Mouse (Mus musculus) intestine, embryonic 15.5 days (tissue): Measurements from ENCODE around the gene Kif27. TPM values are rescaled to one million over a fixed set of nuclear protein-coding genes. Genes with fewer than 3 reads are reported as not detected.

Experiments used
- ATAC-seq: fragments of 200-750 bp; cut with Nextera tagmentation; 2 replicates; pipeline ENCODE4 v1.8.0; 2017; ENCODE audit warnings: moderate TSS enrichment, moderate library complexity
- H3K27ac ChIP-seq: fragments of 300-500 bp; sonication (generic); 2 replicates; pipeline ENCODE4 v1.5.1; 2015; ENCODE audit warnings: mild to moderate bottlenecking, inconsistent platforms
- H3K27me3 ChIP-seq: fragments of 300-500 bp; sonication (generic); replicated peaks from 2 replicates; pipeline ENCODE4 v1.6.1; 2015; ENCODE audit warnings: inconsistent platforms
- H3K36me3 ChIP-seq: fragments of 300-500 bp; sonication (generic); 2 replicates; pipeline ENCODE4 v1.6.1; 2015; ENCODE audit warnings: inconsistent platforms
- H3K4me1 ChIP-seq: fragments of 300-500 bp; sonication (generic); replicated peaks from 2 replicates; pipeline ENCODE4 v1.6.1; 2015; ENCODE audit warnings: inconsistent platforms
- H3K4me2 ChIP-seq: fragments of 300-500 bp; sonication (generic); replicated peaks from 2 replicates; pipeline ENCODE4 v1.6.1; 2015; ENCODE audit warnings: mild to moderate bottlenecking, inconsistent platforms
- H3K4me3 ChIP-seq: fragments of 300-500 bp; sonication (generic); replicated peaks from 2 replicates; pipeline ENCODE4 v1.5.1; 2015; ENCODE audit warnings: inconsistent platforms
- H3K9ac ChIP-seq: fragments of 300-500 bp; sonication (generic); 2 replicates; pipeline ENCODE4 v1.6.1; 2015; ENCODE audit warnings: inconsistent platforms
- H3K9me3 ChIP-seq: fragments of 300-500 bp; sonication (generic); 2 replicates; pipeline ENCODE4 v1.6.1; 2016; ENCODE audit warnings: inconsistent platforms
- WGBS: fragments of 180-500 bp; shearing (Covaris S2); methylation state at CpG from one replicate; pipeline ENCODE4 v1.1.7; 2015; 5-methylcytosine and 5-hydroxymethylcytosine counted together
- polyA plus RNA-seq: library from polyadenylated mRNA; unstranded; fragments of >200 nt; fragmentation: Nextera tagmentation; extraction: Ambion mirVana; gene quantifications from 2 replicates; pipeline ENCODE4 v1.2.1, GENCODE M21; 2015

Gene Kif27
- polyA plus RNA-seq, 1 experiment from 2014 or later: 0.69 TPM

DNA sequence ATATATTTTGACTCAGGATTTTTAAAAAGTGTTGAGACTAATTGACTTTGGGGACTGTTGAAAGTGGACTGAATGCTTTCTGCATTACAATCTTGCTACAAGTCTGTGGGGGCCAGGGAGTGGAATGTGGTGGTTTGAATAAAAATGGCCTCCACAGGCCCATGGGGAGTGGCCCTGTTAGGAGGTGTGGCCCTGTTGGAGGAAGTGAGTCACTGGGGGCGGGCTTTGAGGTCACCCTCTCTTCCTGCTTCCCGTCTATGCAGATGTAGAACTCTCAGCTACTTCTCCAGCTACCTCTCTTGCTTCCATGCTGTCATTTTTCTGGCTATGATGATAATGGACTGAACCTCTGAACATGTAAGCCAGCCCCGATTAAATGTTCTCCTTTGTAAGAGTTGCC, 60.2 kb downstream of the Kif27 start:
- ATAC-seq: no peak
- no peak overlapping the region for H3K9ac ChIP-seq
- no peak overlapping the region for H3K4me2 ChIP-seq
- no peak overlapping the region for H3K27ac ChIP-seq
- no peak overlapping the region for H3K4me3 ChIP-seq
- no peaks in the 10 kb centered on the region for H3K27me3 ChIP-seq
- H3K4me1 ChIP-seq: no peaks in the 10 kb centered on the region
- 77% methylated on average over 3 of the region's 3 CpGs for WGBS
- H3K36me3 ChIP-seq: no peaks in the 10 kb centered on the region
- H3K9me3 ChIP-seq: no peaks in the 10 kb centered on the region

DNA sequence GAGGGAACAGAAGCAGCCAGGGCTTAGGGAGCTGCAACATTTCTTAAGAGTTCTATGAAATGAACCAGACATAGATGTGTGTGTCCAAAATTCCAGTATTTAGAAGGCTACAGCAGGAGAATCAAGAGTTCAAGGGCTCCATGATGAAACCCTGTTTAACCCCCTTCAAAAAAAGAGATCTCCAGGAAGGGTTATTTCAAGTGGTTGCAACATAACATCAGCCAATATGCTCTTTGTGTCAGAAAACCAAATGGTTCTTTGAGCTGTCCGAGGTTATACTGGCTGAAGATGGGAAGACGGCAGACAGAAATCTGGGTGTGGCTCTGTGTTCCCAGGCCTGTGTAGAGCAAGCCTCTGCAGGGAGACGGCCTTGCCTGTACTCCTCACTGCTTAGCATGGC, 63.3 kb downstream of the Kif27 start:
- Histone ChIP-seq H3K4me2 (no peak overlapping the region), H3K27me3 (no peaks in the 10 kb centered on the region), H3K9ac (no peak overlapping the region), H3K4me1 (peaks cover 3% of the 10 kb centered on the region; the same call in 1 of the 2 replicates), H3K27ac (no peak overlapping the region), H3K9me3 (no peaks in the 10 kb centered on the region), H3K4me3 (no peak overlapping the region), H3K36me3 (no peaks in the 10 kb centered on the region)
- no peak for ATAC-seq
- 54% methylated on average over 3 of the region's 3 CpGs for WGBS

DNA sequence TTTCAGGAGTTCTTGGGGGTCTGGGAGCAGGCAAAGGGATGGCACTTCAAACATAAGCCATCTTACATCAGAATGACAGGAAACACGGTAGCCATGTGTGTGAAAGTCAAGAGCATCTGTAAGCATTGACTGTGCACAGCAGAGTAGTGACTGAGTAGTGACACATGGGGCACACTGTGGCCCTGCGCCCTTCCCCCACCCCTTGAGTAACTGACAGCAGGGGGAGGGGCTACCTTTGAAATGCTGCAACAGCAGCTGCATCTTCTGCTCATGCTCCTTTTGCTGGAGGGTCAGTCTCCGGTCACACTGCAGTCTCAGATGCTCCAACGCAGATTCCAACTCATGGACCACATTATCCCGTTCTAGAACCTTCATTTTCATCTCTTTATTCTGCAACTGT, 66.1 kb downstream of the Kif27 start:
- Histone ChIP-seq H3K36me3 (no peaks in the 10 kb centered on the region), H3K4me2 (no peak overlapping the region), H3K4me1 (peaks cover 3% of the 10 kb centered on the region; the same call in 1 of the 2 replicates), H3K4me3 (no peak overlapping the region), H3K9ac (no peak overlapping the region), H3K27me3 (no peaks in the 10 kb centered on the region), H3K9me3 (no peaks in the 10 kb centered on the region), H3K27ac (no peak overlapping the region)
- no peak for ATAC-seq
- WGBS: 33% methylated on average over 5 of the region's 5 CpGs

DNA sequence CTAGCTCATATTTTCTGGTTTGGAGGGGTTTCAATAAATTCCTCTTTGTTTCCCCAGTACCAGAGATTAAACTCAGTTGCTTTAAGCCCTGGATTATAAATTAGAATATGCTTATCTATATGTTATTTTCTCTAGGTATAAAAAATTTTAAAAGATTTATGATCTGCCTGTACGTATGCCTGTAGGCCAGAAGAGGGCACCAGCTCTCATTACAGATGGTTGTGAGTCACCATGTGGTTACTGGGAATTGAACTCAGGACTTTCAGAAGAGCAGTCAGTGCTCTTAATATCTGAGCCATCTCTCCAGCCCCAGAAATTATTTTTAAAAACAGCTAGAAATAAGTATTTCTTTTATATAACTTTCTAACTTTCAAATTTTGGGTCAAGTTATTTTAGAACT, 69.6 kb downstream of the Kif27 start:
- no peak overlapping the region for H3K4me2 ChIP-seq
- H3K4me1 ChIP-seq: peaks cover 3% of the 10 kb centered on the region; the same call in 1 of the 2 replicates
- WGBS: 62% methylated on average over 1 of the region's 1 CpGs
- no peak for ATAC-seq
- no peaks in the 10 kb centered on the region for H3K36me3 ChIP-seq
- no peak overlapping the region for H3K9ac ChIP-seq
- no peaks in the 10 kb centered on the region for H3K27me3 ChIP-seq
- H3K27ac ChIP-seq: no peak overlapping the region
- no peak overlapping the region for H3K4me3 ChIP-seq
- no peaks in the 10 kb centered on the region for H3K9me3 ChIP-seq

DNA sequence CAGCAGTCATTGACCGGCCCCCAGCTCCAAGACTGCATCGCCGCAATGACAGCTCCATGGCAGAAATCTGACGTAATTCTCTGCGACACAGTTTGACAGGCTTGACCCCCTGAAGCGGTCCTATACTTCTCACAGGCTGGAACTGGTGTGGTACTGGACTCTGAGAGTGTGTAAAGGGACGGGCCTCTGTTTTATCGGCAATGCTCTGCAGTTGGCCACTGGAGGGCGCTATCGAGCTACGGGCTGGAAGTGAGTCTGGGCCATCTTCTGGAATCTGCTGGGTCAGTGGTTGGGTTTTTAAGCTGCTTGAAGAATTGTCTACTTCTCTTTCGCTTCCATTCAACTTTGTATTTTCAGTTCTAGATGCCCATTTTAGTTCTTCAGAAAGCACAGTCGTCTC, 71.1 kb downstream of the Kif27 start:
- 14% methylated on average over 13 of the region's 13 CpGs for WGBS
- Histone ChIP-seq H3K9me3 (no peaks in the 10 kb centered on the region), H3K4me2 (no peak overlapping the region), H3K4me1 (peaks cover 2% of the 10 kb centered on the region; the same call in 1 of the 2 replicates), H3K27me3 (no peaks in the 10 kb centered on the region), H3K4me3 (no peak overlapping the region), H3K36me3 (no peaks in the 10 kb centered on the region), H3K27ac (no peak overlapping the region), H3K9ac (no peak overlapping the region)
- 0 out of 2 replicates have a peak, but pooled peaks have one; percentile 76 for ATAC-seq

DNA sequence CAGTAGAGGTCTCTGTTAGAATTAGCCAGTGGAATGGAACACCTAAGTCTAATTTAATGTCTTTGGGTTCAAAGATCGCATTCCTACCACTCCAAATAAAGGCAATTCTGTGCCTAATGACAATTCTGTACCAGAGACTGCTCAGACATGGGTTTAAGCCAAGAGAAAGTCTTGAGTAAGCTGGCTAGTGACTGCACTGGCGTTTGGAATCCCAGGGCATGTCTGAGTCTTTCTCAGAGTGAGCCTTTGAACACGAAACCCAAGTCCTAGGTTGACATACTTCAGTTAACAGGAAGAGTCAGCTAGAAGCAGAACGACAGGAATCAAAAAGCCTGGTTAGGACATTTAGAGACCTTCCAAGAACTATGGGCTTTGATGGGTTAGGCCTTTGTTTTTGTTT, 75.5 kb downstream of the Kif27 start:
- H3K4me2 ChIP-seq: no peak overlapping the region
- no peaks in the 10 kb centered on the region for H3K4me1 ChIP-seq
- H3K36me3 ChIP-seq: no peaks in the 10 kb centered on the region
- no peak overlapping the region for H3K4me3 ChIP-seq
- no peaks in the 10 kb centered on the region for H3K27me3 ChIP-seq
- WGBS: 68% methylated on average over 4 of the region's 4 CpGs
- ATAC-seq: no peak
- no peak overlapping the region for H3K9ac ChIP-seq
- no peaks in the 10 kb centered on the region for H3K9me3 ChIP-seq
- no peak overlapping the region for H3K27ac ChIP-seq

DNA sequence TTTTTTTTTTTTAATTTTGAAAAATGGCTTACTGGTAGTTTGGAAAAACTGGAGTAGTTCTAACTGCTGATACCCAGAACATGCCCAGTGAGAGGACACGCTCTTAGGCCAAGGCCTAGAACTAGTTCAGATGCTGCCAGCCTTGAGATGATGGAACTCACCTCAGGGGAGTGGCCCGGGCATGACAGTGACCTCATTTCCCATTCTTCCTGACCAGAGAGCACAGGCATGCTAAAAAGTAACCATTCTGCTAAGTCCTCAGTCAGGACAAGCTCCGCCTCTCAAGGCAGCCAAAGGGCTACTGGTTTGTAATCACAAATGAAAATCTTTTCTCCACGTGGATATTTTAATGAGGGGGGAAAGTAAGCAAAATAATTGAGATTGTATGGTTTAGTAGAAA, 77.0 kb downstream of the Kif27 start:
- no peaks in the 10 kb centered on the region for H3K27me3 ChIP-seq
- no peaks in the 10 kb centered on the region for H3K36me3 ChIP-seq
- no peak for ATAC-seq
- no peaks in the 10 kb centered on the region for H3K9me3 ChIP-seq
- H3K4me2 ChIP-seq: no peak overlapping the region
- H3K4me1 ChIP-seq: no peaks in the 10 kb centered on the region
- 65% methylated on average over 4 of the region's 4 CpGs for WGBS
- no peak overlapping the region for H3K9ac ChIP-seq
- no peak overlapping the region for H3K27ac ChIP-seq
- no peak overlapping the region for H3K4me3 ChIP-seq

DNA sequence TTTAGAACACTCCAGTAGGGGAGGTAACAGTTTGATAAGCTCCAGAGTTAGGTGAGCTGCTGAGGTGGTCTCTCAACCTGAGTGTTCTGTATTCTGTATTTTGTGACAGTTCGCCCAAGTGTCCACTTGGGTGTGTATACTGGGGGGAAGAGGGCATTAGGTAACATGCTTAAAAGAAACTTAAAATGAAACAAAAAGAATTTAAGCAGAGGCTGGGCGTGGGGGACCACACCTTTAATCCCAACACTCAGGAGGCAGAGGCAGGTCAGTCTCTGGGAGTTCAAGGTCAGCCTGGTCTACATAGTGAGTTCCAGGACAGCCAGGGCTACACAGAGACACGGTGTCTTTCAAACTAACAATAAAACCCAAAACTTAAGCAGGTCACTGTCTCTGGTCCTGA, 78.4 kb downstream of the Kif27 start:
- no peaks in the 10 kb centered on the region for H3K9me3 ChIP-seq
- ATAC-seq: no peak
- H3K36me3 ChIP-seq: no peaks in the 10 kb centered on the region
- no peak overlapping the region for H3K4me2 ChIP-seq
- no peak overlapping the region for H3K4me3 ChIP-seq
- no peak overlapping the region for H3K9ac ChIP-seq
- no peaks in the 10 kb centered on the region for H3K27me3 ChIP-seq
- no peak overlapping the region for H3K27ac ChIP-seq
- no peaks in the 10 kb centered on the region for H3K4me1 ChIP-seq
- 86% methylated on average over 3 of the region's 3 CpGs for WGBS

DNA sequence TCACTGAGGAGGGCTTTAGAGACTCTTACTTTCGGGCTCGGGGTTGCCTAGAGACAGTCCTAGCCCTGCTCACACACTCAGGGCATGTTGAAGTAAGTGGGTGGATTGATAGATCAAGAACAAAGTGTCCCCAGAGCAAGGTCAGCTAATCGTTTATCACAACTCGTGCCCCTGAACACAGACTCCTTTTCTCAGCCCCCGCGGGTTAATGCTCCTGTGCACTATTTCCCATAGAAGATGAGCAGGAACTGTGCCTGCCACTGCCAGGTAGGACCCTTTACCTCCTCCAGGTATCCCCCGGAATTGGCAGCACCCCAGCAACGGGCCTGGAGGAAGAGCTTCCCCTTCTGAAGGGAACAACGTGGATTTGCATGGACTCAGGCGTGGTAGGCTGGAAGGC, 82.7 kb downstream of the Kif27 start:
- no peak overlapping the region for H3K4me2 ChIP-seq
- no peak overlapping the region for H3K4me3 ChIP-seq
- no peaks in the 10 kb centered on the region for H3K27me3 ChIP-seq
- no peak overlapping the region for H3K9ac ChIP-seq
- no peaks in the 10 kb centered on the region for H3K9me3 ChIP-seq
- ATAC-seq: no peak
- H3K4me1 ChIP-seq: 0 out of 2 replicates have a peak, but pooled peaks cover 5% of the 10 kb centered on the region
- no peak overlapping the region for H3K27ac ChIP-seq
- WGBS: 84% methylated on average over 10 of the region's 10 CpGs
- H3K36me3 ChIP-seq: no peaks in the 10 kb centered on the region

DNA sequence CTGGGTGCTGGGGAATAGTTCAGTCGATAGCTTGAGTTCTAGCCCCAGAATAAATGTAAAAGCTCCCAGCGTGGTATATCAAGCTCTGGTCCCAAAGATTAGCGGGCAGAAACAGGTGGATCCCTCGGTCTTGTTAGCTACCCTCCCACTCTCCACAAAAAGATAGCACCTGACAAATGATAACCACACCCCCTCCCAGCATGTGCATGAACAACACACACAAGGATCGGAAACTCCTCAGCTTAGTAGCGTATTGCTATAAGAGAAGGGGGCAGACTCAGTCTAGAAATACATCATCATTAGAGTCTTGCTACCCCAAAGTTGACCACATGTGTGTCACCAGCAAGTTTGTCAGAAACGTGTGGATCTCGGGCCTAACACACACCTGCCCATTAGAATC, 83.3 kb downstream of the Kif27 start, which contains the start of gene Gkap1:
Gkap1 (minus strand) TSS at position 101 of the 400 bp plus-strand sequence.
- H3K9ac ChIP-seq: peak within 1 kb of the TSS; percentile 81
- WGBS: 80% methylated on average over 8 of the region's 8 CpGs

DNA sequence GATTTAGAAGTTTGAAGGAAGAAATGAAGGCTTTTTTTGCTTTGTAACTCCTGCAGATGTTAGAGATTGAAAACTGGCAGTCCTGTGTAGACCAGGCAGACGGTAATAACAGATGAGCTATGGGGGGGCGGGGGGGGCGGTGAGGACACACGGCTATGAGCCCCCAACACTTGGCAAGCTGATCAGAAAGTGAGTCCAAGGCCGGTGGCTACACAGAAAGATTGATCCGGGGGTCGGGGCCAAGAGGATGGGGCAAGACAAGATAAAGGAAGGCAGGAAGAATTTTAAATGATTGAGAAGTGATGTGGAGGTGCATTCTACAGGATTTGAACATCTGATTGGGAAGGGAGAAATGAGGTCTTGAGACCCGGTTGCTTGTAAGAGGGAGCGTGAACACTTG, 83.8 kb downstream of the Kif27 start:
- Histone ChIP-seq H3K27ac (peak overlapping the region; percentile 77; the same call in 1 of the 2 replicates), H3K9ac (no peak overlapping the region), H3K4me2 (peak overlapping the region; percentile 85), H3K4me1 (0 out of 2 replicates have a peak, but pooled peaks cover 5% of the 10 kb centered on the region), H3K27me3 (no peaks in the 10 kb centered on the region), H3K4me3 (peak overlapping the region; percentile 96), H3K9me3 (no peaks in the 10 kb centered on the region), H3K36me3 (no peaks in the 10 kb centered on the region)
- ATAC-seq: no peak
- WGBS: 32% methylated on average over 9 of the region's 9 CpGs

More for the DNA sequence above, 83.3 kb downstream of the Kif27 start, which contains the start of gene Gkap1:
- Histone ChIP-seq H3K27ac (peak within 1 kb of the TSS; percentile 77), H3K4me3 (peak within 1 kb of the TSS; percentile 96), H3K9me3 (no peaks in the 10 kb centered on the region), H3K27me3 (no peaks in the 10 kb centered on the region), H3K36me3 (no peaks in the 10 kb centered on the region), H3K4me2 (peak within 1 kb of the TSS; percentile 85), H3K4me1 (0 out of 2 replicates have a peak, but pooled peaks cover 5% of the 10 kb centered on the region)
- ATAC-seq: no peak

DNA sequence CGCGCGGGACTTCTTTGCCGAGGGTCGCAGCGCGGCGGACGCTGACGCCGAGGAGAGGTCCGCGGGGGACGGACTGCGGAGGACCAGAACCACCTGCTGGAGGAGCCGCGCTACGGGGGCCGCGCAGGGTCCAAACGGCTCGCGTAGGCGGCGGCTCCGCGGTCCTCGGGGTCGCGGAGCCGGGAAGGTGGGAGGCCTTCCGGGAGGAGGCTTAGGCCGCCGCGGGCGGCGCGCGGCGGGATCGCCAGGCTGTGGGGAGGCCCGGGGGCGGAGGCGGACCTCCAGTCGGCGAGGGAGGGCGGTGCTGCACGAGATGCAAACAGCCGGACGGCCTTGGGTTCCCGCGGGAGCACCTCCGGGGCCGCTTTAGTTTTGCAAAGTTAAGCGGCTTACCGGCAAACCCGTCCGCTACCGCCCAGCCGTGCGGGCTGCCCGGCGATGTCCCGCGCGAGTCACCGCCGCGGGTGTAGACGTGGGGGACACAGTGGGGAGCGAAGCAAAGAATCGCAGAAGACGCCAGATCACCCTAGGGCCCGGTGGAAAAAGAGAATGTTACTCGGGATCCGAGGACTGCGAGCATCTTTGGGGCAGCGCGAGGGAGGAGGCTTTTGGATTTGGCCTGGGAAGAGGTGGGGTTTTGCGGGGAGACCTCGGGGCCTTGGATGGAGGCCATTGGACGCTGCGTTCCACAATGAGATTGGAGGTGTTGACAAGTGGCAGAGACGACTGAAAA, 84.5 kb downstream of the Kif27 start:
- peak; percentile 87 for ATAC-seq
- WGBS: under 1% methylated on average over 83 of the region's 84 CpGs

More for the DNA sequence above, 84.5 kb downstream of the Kif27 start:
- Histone ChIP-seq H3K36me3 (no peaks in the 10 kb centered on the region), H3K9ac (peak overlapping the region; percentile 81), H3K9me3 (no peaks in the 10 kb centered on the region), H3K27me3 (no peaks in the 10 kb centered on the region), H3K4me3 (peak overlapping the region; percentile 96), H3K4me1 (0 out of 2 replicates have a peak, but pooled peaks cover 5% of the 10 kb centered on the region), H3K4me2 (peak overlapping the region; percentile 85), H3K27ac (peak overlapping the region; percentile 77)
